Mouse (Mus musculus) ES-E14 (cell line): ENCODE measurements around the gene Zfp956.

Experiments used
- HCFC1 ChIP-seq: IDR thresholded peaks from 2 replicates; pipeline ENCODE4 v1.6.1; 2012; ENCODE audit warnings: low read length, inconsistent platforms, borderline replicate concordance; ENCODE audit not compliant: insufficient read depth
- ZNF384 ChIP-seq: IDR thresholded peaks from 2 replicates; pipeline ENCODE4 v1.6.1; 2012; ENCODE audit warnings: low read depth, low read length, inconsistent platforms

- no peak for TF ChIP-seq ZNF384
- no peak for TF ChIP-seq HCFC1
These were observed 33.3 kb upstream of the Zfp956 start for GRCm38 (mm10) chr6:47919646-47920446.
